Mouse (Mus musculus): ENCODE data around the gene Dennd1b.

- TF ChIP-seq CTCF (IDR thresholded peaks at IDR 0.05; ENCODE audit: insufficient read depth, low read length) = no peak
- no peak for TF ChIP-seq POLR2A (IDR thresholded peaks at IDR 0.05; ENCODE audit: borderline replicate concordance, extremely low read depth, low read depth, low read length)
These were observed 69.2 kb downstream of the Dennd1b start for GRCm38 (mm10) chr1:139032411-139032810.
